Mouse (Mus musculus) CH12.LX (cell line): Measurements from ENCODE around the gene Hist1h4a.

Experiments used
- CHD2 ChIP-seq: IDR thresholded peaks from 2 replicates; pipeline ENCODE4 v1.6.1; 2011; ENCODE audit warnings: low read length, improper control_type of control experiment
- CTCF ChIP-seq, 2 experiments: IDR thresholded peaks in 1 of 2; conservative IDR thresholded peaks in 1 of 2; 2 replicates each; pipeline ENCODE4 v1.5.1; 2011 to 2012; ENCODE audit warnings: low read depth in 2 of 2, low read length in 2 of 2, improper control_type of control experiment in 1 of 2, inconsistent platforms in 1 of 2, mild to moderate bottlenecking in 1 of 2, moderate library complexity in 1 of 2
- E2F4 ChIP-seq: IDR thresholded peaks from 2 replicates; pipeline ENCODE4 v1.6.1; 2011; ENCODE audit warnings: low read depth, low read length, improper control_type of control experiment; ENCODE audit not compliant: insufficient replicate concordance
- EP300 ChIP-seq: IDR thresholded peaks from 2 replicates; pipeline ENCODE4 v1.6.1; 2011; ENCODE audit warnings: low read length, improper control_type of control experiment
- JUN ChIP-seq: IDR thresholded peaks from 2 replicates; pipeline ENCODE4 v1.6.1; 2011; ENCODE audit warnings: low read depth, mild to moderate bottlenecking, low read length, improper control_type of control experiment, moderate library complexity; ENCODE audit not compliant: insufficient read depth
- MAFK ChIP-seq: IDR thresholded peaks from 2 replicates; pipeline ENCODE4 v1.6.1; 2011; ENCODE audit warnings: low read length, improper control_type of control experiment; ENCODE audit not compliant: insufficient replicate concordance
- MXI1 ChIP-seq: IDR thresholded peaks from 2 replicates; pipeline ENCODE4 v1.6.1; 2011; ENCODE audit warnings: mild to moderate bottlenecking, low read depth, low read length, improper control_type of control experiment
- MYC ChIP-seq: IDR thresholded peaks from 2 replicates; pipeline ENCODE4 v1.6.1; 2011; ENCODE audit warnings: low read depth, mild to moderate bottlenecking, improper control_type of control experiment, low read length
- POLR2AphosphoS2 ChIP-seq: IDR thresholded peaks from 2 replicates; pipeline ENCODE4 v1.6.1; 2011; ENCODE audit warnings: low read depth, low read length, improper control_type of control experiment
- TCF12 ChIP-seq: IDR thresholded peaks from 2 replicates; pipeline ENCODE4 v1.6.1; 2014; ENCODE audit warnings: low read depth, mild to moderate bottlenecking, inconsistent platforms, low read length, improper control_type of control experiment
- USF1 ChIP-seq: IDR thresholded peaks from 2 replicates; pipeline ENCODE4 v1.6.1; 2014; ENCODE audit warnings: low read depth, mild to moderate bottlenecking, inconsistent platforms, low read length, improper control_type of control experiment

GRCm38 (mm10) chr13:23729192-23729525, 31.9 kb downstream of the Hist1h4a start:
- no peak for TF ChIP-seq USF1
- TF ChIP-seq TCF12 = no peak
- TF ChIP-seq JUN = no peak
- no peak for TF ChIP-seq CTCF (conservative IDR thresholded peaks at IDR 0.05 in 1 of 2, IDR thresholded peaks at IDR 0.05 in 1 of 2; ENCODE audit: low read depth in 2 of 2, low read length in 2 of 2)
- TF ChIP-seq MXI1 = no peak
- TF ChIP-seq E2F4 = no peak
- no peak for TF ChIP-seq POLR2AphosphoS2
- TF ChIP-seq MAFK = no peak
- TF ChIP-seq EP300 = no peak
- no peak for TF ChIP-seq MYC
- TF ChIP-seq CHD2 = no peak
